ENCODE assay signal across 20 mouse cellular contexts in the genomic region with DNA sequence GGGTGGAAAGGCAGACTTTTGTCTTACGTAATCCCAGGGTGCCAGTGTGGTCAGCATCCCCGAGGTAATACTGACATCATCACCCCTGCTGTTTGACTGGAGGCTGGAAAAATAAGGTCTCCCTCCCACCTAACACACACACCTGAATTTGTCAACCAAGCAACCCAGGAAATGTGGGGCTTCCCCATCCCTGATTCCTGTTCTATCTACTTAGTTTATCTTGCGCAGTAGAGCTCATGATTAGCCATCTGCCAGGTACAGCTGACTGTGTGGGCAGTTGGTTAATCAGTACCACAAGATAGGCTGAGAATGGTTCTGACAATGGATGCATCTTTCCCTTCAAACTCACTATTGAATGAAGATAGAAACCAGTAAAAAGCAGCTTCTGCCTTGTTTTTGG. TPM values are rescaled to one million over a fixed set of nuclear protein-coding genes. Genes with fewer than 3 reads are reported as not detected.
DNase-seq lines count a peak whose midpoint lies in the region; ATAC-seq and TF ChIP-seq lines count a peak whose summit lies in the region.
"Had no signal": no experiment of that assay in that cellular context is flagged by ENCODE, and none has a peak within 500 bp of the region (broad histone marks: within the 10 kb centered on the region; RNA-seq: fewer than 3 reads in every experiment).

No protein-coding gene starts in this region.

- no peak overlapping the region for H3K9ac ChIP-seq in midbrain, embryonic 15.5 days
- H3K9ac ChIP-seq in midbrain, embryonic 14.5 days (replicated peaks; ENCODE audit: low read length): no peak overlapping the region
- H3K9ac ChIP-seq: forebrain, embryonic 12.5 days; liver, postnatal 0 days; neural tube, embryonic 13.5 days had no signal

- H3K27ac ChIP-seq in layer of hippocampus, adult 2 months: peak overlapping the region; percentile 84
- H3K27ac ChIP-seq in midbrain, embryonic 15.5 days: no peak overlapping the region
- H3K27ac ChIP-seq in midbrain, embryonic 14.5 days (replicated peaks; ENCODE audit: low read depth, low read length): no peak overlapping the region
- H3K27ac ChIP-seq: forebrain, embryonic 12.5 days; neural tube, embryonic 13.5 days had no signal

- no peak overlapping the region for H3K4me3 ChIP-seq in layer of hippocampus, adult 2 months
- H3K4me3 ChIP-seq in midbrain, embryonic 15.5 days: no peak overlapping the region
- H3K4me3 ChIP-seq in midbrain, embryonic 14.5 days (replicated peaks; ENCODE audit: low read depth, low read length): no peak overlapping the region
- H3K4me3 ChIP-seq: forebrain, embryonic 12.5 days; neural tube, embryonic 13.5 days had no signal

- peak; percentile 18; the same call in 1 of the 2 replicates for ATAC-seq in frontal cortex, adult (ENCODE audit: low TSS enrichment)
- ATAC-seq in midbrain, embryonic 15.5 days (replicated peaks): no peak
- ATAC-seq in midbrain, embryonic 14.5 days (ENCODE audit: low FRiP score, low TSS enrichment): no peak
- ATAC-seq: liver, postnatal 0 days had no signal

- no peak for TF ChIP-seq CTCF in layer of hippocampus, adult 2 months (conservative IDR thresholded peaks at IDR 0.05)

- H3K9me3 ChIP-seq in midbrain, embryonic 15.5 days: no peaks in the 10 kb centered on the region
- no peaks in the 10 kb centered on the region for H3K9me3 ChIP-seq in midbrain, embryonic 14.5 days (ENCODE audit: control insufficient read depth, low read length)
- H3K9me3 ChIP-seq: forebrain, embryonic 12.5 days; neural tube, embryonic 13.5 days had no signal

- H3K36me3 ChIP-seq in midbrain, embryonic 15.5 days (replicated peaks): no peaks in the 10 kb centered on the region
- H3K36me3 ChIP-seq in midbrain, embryonic 14.5 days (ENCODE audit: control insufficient read depth, insufficient read depth, low read length): no peaks in the 10 kb centered on the region
- H3K36me3 ChIP-seq: forebrain, embryonic 12.5 days; neural tube, embryonic 13.5 days had no signal

- no peak for DNase-seq in frontal cortex, postnatal 10 days (ENCODE audit: low spot score in 2 of 2)
- peak; percentile 54 to 70 for DNase-seq in layer of hippocampus, adult 2 months (ENCODE audit: low spot score in 2 of 2)
- no peak for DNase-seq in layer of hippocampus, adult 9-10 months (ENCODE audit: low spot score)
- DNase-seq in cerebellum, adult 18-20 months: peak; percentile 73 to 83
- peak; percentile 61 to 74 for DNase-seq in cerebellum, postnatal 36 days
- DNase-seq in midbrain, embryonic 14.5 days: no peak
- DNase-seq: adrenal gland, adult 8-10 months; heart, postnatal 4 days; kidney, adult 9 months; kidney, postnatal 4 days; liver; liver, postnatal 0 days; lung, postnatal 14 days; thymus, adult 18-20 months had no signal

- WGBS in midbrain, embryonic 15.5 days: 57% methylated on average over 3 of the region's 3 CpGs
- WGBS in midbrain, embryonic 14.5 days: 56% methylated on average over 3 of the region's 3 CpGs

- peaks cover 25% of the 10 kb centered on the region for H3K4me1 ChIP-seq in midbrain, embryonic 15.5 days
- 0 out of 2 replicates have a peak, but pooled peaks cover 3% of the 10 kb centered on the region for H3K4me1 ChIP-seq in midbrain, embryonic 14.5 days (ENCODE audit: control insufficient read depth, insufficient read depth, low read length)

- no peak overlapping the region for H3K4me2 ChIP-seq in midbrain, embryonic 15.5 days
- no peak overlapping the region for H3K4me2 ChIP-seq in midbrain, embryonic 14.5 days (ENCODE audit: low read length)
- H3K4me2 ChIP-seq: forebrain, embryonic 12.5 days; neural tube, embryonic 13.5 days had no signal

- no peaks in the 10 kb centered on the region for H3K27me3 ChIP-seq in midbrain, embryonic 15.5 days (replicated peaks)
- H3K27me3 ChIP-seq in midbrain, embryonic 14.5 days (ENCODE audit: control insufficient read depth, insufficient read depth, low read length): no peaks in the 10 kb centered on the region
- H3K27me3 ChIP-seq: CH12.LX; forebrain, embryonic 12.5 days; neural tube, embryonic 13.5 days had no signal

RNA-seq across cellular contexts. Expression of a gene that starts 28.0 kb away (rescaled TPM):
- 1,000 to 10,000 TPM; 2,581 to 2,789 TPM for total RNA-seq in layer of hippocampus, adult 2 months (2021)
- polyA plus RNA-seq in midbrain, embryonic 15.5 days (2015; fragmentation: Nextera tagmentation; extraction: Ambion mirVana): 862 and 895 TPM in 2 replicates
- polyA plus RNA-seq in midbrain, embryonic 14.5 days (2014; fragmentation: Nextera tagmentation; extraction: Ambion mirVana): 911 and 915 TPM in 2 replicates
- total RNA-seq: megakaryocyte-erythroid progenitor cell, adult 5-6 weeks had no signal

Comparison
In these comparisons a context has a peak if more than half of its experiments do, and no peak if none do; other contexts are left out.
1. DNase-seq: peak in layer of hippocampus, adult 2 months (2 of 2), cerebellum, adult 18-20 months (2 of 2) and cerebellum, postnatal 36 days (2 of 2); none in frontal cortex, postnatal 10 days (0 of 2), layer of hippocampus, adult 9-10 months (single experiment) and midbrain, embryonic 14.5 days (single experiment).